8 mouse cellular contexts compared by ENCODE assay signal in the genomic region with DNA sequence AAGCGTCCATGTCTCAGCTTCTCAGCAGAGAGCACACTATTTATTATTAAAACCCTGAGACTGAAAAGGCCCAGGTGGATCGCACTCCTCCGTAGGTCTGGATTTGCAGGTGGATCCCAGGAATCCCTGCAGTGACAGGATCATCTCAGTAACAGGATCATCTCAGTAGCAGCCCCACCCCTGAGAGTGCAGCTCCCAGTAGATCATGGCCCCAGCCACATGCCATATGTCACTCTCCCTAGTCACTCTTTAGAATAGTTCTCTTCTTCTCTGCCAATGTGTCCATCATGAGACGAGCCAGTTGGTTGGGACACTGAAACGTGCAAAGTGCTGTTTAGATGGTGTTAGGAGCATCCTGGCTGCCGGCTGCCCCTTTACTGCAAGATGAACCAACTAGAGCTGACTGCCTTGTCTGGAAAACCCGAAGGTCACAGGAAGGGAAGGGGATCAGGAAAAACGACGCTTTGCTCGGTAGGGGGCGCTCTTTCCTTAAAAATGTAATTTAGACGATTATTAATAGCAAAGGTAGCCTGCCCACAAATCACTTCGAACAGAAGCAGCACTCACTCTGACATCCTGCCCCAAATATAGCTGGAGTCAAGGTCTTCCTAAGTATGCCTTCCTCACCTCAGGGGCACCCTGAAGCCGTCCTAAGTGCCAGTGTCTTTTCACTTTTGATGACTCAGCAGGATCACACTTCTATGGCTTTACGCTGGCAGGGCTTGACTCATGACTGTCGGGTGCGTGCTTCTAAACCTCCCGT. TPM values are rescaled to one million over a fixed set of nuclear protein-coding genes. Genes with fewer than 3 reads are reported as not detected.
DNase-seq lines count a peak whose midpoint lies in the region; ATAC-seq and TF ChIP-seq lines count a peak whose summit lies in the region.

No protein-coding gene starts in this region.

- WGBS in embryonic facial prominence, embryonic 13.5 days, result 34% methylated on average over 18 of the region's 18 CpGs
- 13% methylated on average over 18 of the region's 18 CpGs for WGBS in kidney, adult 2 months
- WGBS in limb, embryonic 11.5 days, result 37% methylated on average over 18 of the region's 18 CpGs
- WGBS in midbrain, embryonic 12.5 days, result 40% methylated on average over 18 of the region's 18 CpGs
- WGBS in small intestine, adult 2 months, result 24% methylated on average over 18 of the region's 18 CpGs

- no peak overlapping the region for H3K9ac ChIP-seq in embryonic facial prominence, embryonic 13.5 days
- H3K9ac ChIP-seq in limb, embryonic 11.5 days (ENCODE audit: low read length), result no peak overlapping the region
- no peak overlapping the region for H3K9ac ChIP-seq in midbrain, embryonic 12.5 days (replicated peaks)

- no peak for TF ChIP-seq POLR2A in kidney, adult 2 months (IDR thresholded peaks at IDR 0.05; ENCODE audit: low read depth, low read length)
- no peak for TF ChIP-seq POLR2A in small intestine, adult 2 months (IDR thresholded peaks at IDR 0.05; ENCODE audit: low read depth, low read length)

- no peaks in the 10 kb centered on the region for H3K9me3 ChIP-seq in embryonic facial prominence, embryonic 13.5 days
- no peaks in the 10 kb centered on the region for H3K9me3 ChIP-seq in limb, embryonic 11.5 days (ENCODE audit: control insufficient read depth, low read length)
- H3K9me3 ChIP-seq in midbrain, embryonic 12.5 days, result no peaks in the 10 kb centered on the region

- H3K36me3 ChIP-seq in embryonic facial prominence, embryonic 13.5 days, result no peaks in the 10 kb centered on the region
- H3K36me3 ChIP-seq in kidney, adult 2 months (ENCODE audit: control insufficient read depth, insufficient read depth, low read length), result no peaks in the 10 kb centered on the region
- H3K36me3 ChIP-seq in limb, embryonic 11.5 days (ENCODE audit: control insufficient read depth, insufficient read depth, low read length), result no peaks in the 10 kb centered on the region
- H3K36me3 ChIP-seq in midbrain, embryonic 12.5 days, result no peaks in the 10 kb centered on the region
- 0 out of 2 replicates have a peak, but pooled peaks cover 2% of the 10 kb centered on the region for H3K36me3 ChIP-seq in small intestine, adult 2 months (ENCODE audit: control insufficient read depth, insufficient read depth, low read length)

- peak; percentile 78 for TF ChIP-seq CTCF in kidney, adult 2 months (conservative IDR thresholded peaks at IDR 0.05; ENCODE audit: insufficient read depth, insufficient read length, low read depth, low read length)
- TF ChIP-seq CTCF in small intestine, adult 2 months (IDR thresholded peaks at IDR 0.05; ENCODE audit: extremely low read depth, insufficient read length, insufficient replicate concordance, low read depth, low read length), result peak; percentile 75; the same call in 1 of the 2 replicates

- ATAC-seq in embryonic facial prominence, embryonic 13.5 days (ENCODE audit: insufficient number of reproducible peaks, insufficient read depth, low FRiP score, low TSS enrichment, low read depth), result no peak
- no peak for ATAC-seq in limb, embryonic 11.5 days (ENCODE audit: insufficient number of reproducible peaks, low FRiP score, low TSS enrichment, low read depth)
- ATAC-seq in midbrain, embryonic 12.5 days (ENCODE audit: low FRiP score, low read depth), result peak; percentile 57

- peak overlapping the region; percentile 30 for H3K4me2 ChIP-seq in embryonic facial prominence, embryonic 13.5 days
- H3K4me2 ChIP-seq in limb, embryonic 11.5 days (ENCODE audit: low read depth, severe bottlenecking), result no peak overlapping the region
- H3K4me2 ChIP-seq in midbrain, embryonic 12.5 days (replicated peaks), result no peak overlapping the region

- no peak overlapping the region for H3K4me3 ChIP-seq in embryonic facial prominence, embryonic 13.5 days
- H3K4me3 ChIP-seq in kidney, adult 2 months (ENCODE audit: insufficient read depth, low read depth, low read length), result peak overlapping the region; percentile 10; the same call in 1 of the 2 replicates
- no peak overlapping the region for H3K4me3 ChIP-seq in limb, embryonic 11.5 days (ENCODE audit: low read depth, low read length)
- no peak overlapping the region for H3K4me3 ChIP-seq in midbrain, embryonic 12.5 days
- peak overlapping the region; percentile 30 for H3K4me3 ChIP-seq in small intestine, adult 2 months (ENCODE audit: low read depth, low read length)

- DNase-seq in 3T3-L1 (ENCODE audit: low read depth, low spot score), result peak; percentile 85
- peak; percentile 86 to 88 for DNase-seq in adrenal gland, postnatal 36 days
- DNase-seq in heart, adult 9 months (ENCODE audit: low spot score in 2 of 2), result peak; percentile 74 to 88
- peak; percentile 92 for DNase-seq in kidney, adult 2 months
- peak; percentile 92 for DNase-seq in limb, embryonic 11.5 days (ENCODE audit: low spot score)

- peak overlapping the region; percentile 11; the same call in 1 of the 2 replicates for H3K27ac ChIP-seq in embryonic facial prominence, embryonic 13.5 days
- H3K27ac ChIP-seq in kidney, adult 2 months (ENCODE audit: insufficient read depth, low read depth, low read length), result peak overlapping the region; percentile 7; the same call in 1 of the 2 replicates
- H3K27ac ChIP-seq in limb, embryonic 11.5 days (replicated peaks; ENCODE audit: low read depth, low read length), result no peak overlapping the region
- H3K27ac ChIP-seq in midbrain, embryonic 12.5 days (replicated peaks), result no peak overlapping the region
- peak overlapping the region; percentile 4; the same call in 1 of the 2 replicates for H3K27ac ChIP-seq in small intestine, adult 2 months (ENCODE audit: insufficient read depth, low read depth, low read length)

- H3K4me1 ChIP-seq in embryonic facial prominence, embryonic 13.5 days, result peaks cover 54% of the 10 kb centered on the region
- H3K4me1 ChIP-seq in kidney, adult 2 months (ENCODE audit: control insufficient read depth, insufficient read depth, low read length), result peaks cover 32% of the 10 kb centered on the region
- H3K4me1 ChIP-seq in limb, embryonic 11.5 days (ENCODE audit: control insufficient read depth, insufficient read depth, low read length), result peaks cover 24% of the 10 kb centered on the region
- peaks cover 45% of the 10 kb centered on the region for H3K4me1 ChIP-seq in midbrain, embryonic 12.5 days
- H3K4me1 ChIP-seq in small intestine, adult 2 months (ENCODE audit: control insufficient read depth, insufficient read depth, insufficient read length, low read length), result peaks cover 31% of the 10 kb centered on the region

- no peaks in the 10 kb centered on the region for H3K27me3 ChIP-seq in embryonic facial prominence, embryonic 13.5 days
- no peaks in the 10 kb centered on the region for H3K27me3 ChIP-seq in kidney, adult 2 months (replicated peaks; ENCODE audit: control insufficient read depth, insufficient read depth, low read length)
- no peaks in the 10 kb centered on the region for H3K27me3 ChIP-seq in limb, embryonic 11.5 days (ENCODE audit: control insufficient read depth, insufficient read depth, low read length)
- no peaks in the 10 kb centered on the region for H3K27me3 ChIP-seq in midbrain, embryonic 12.5 days
- H3K27me3 ChIP-seq in small intestine, adult 2 months (ENCODE audit: control insufficient read depth, insufficient read depth, low read length), result no peaks in the 10 kb centered on the region

RNA-seq across cellular contexts. Expression of a gene that starts 20.8 kb away (rescaled TPM):
- 10 to 100 TPM; 48.2 to 56.2 TPM for total RNA-seq in adrenal gland, postnatal 36 days (2021)
- polyA plus RNA-seq in embryonic facial prominence, embryonic 13.5 days (2015; fragmentation: Nextera tagmentation; extraction: Ambion mirVana), result 16.1 and 20.5 TPM in 2 replicates
- polyA plus RNA-seq in kidney, adult 2 months (2012; rRNA removed), result 16.6 and 17.8 TPM in 2 replicates
- 14.2 and 15.5 TPM in 2 replicates for polyA plus RNA-seq in limb, embryonic 11.5 days (2014; fragmentation: Nextera tagmentation; extraction: Ambion mirVana)
- 14.0 and 14.1 TPM in 2 replicates for polyA plus RNA-seq in midbrain, embryonic 12.5 days (2016; fragmentation: Nextera tagmentation; extraction: Ambion mirVana)
- polyA plus RNA-seq in small intestine, adult 2 months (2012; rRNA removed), result 5.1 and 15.0 TPM in 2 replicates

Comparison
In these comparisons a context has a peak if more than half of its experiments do, and no peak if none do; other contexts are left out.
1. H3K27ac ChIP-seq: peak in embryonic facial prominence, embryonic 13.5 days (single experiment), kidney, adult 2 months (single experiment) and small intestine, adult 2 months (single experiment); none in limb, embryonic 11.5 days (single experiment) and midbrain, embryonic 12.5 days (single experiment).
2. H3K4me3 ChIP-seq: peak in kidney, adult 2 months (single experiment) and small intestine, adult 2 months (single experiment); none in embryonic facial prominence, embryonic 13.5 days (single experiment), limb, embryonic 11.5 days (single experiment) and midbrain, embryonic 12.5 days (single experiment).
3. Peak in every context shown above with its lines, with median percentiles within 50 percentile points of each other: DNase-seq.